Mouse (Mus musculus) duodenum, adult 2 months (tissue): ENCODE results near the gene Fuk. TPM values are rescaled to one million over a fixed set of nuclear protein-coding genes. Genes with fewer than 3 reads are reported as not detected.

Experiments used
- polyA plus RNA-seq: library from polyadenylated mRNA; depleted of rRNA; stranded (reverse); fragments of >200 nt; gene quantifications from 2 replicates; pipeline ENCODE4 v1.2.3, GENCODE M21; 2012; ENCODE audit warnings: low replicate concordance; rRNA removed

Fuk gene
- polyA plus RNA-seq, result 21.9 and 35.1 TPM in 2 replicates

DNA sequence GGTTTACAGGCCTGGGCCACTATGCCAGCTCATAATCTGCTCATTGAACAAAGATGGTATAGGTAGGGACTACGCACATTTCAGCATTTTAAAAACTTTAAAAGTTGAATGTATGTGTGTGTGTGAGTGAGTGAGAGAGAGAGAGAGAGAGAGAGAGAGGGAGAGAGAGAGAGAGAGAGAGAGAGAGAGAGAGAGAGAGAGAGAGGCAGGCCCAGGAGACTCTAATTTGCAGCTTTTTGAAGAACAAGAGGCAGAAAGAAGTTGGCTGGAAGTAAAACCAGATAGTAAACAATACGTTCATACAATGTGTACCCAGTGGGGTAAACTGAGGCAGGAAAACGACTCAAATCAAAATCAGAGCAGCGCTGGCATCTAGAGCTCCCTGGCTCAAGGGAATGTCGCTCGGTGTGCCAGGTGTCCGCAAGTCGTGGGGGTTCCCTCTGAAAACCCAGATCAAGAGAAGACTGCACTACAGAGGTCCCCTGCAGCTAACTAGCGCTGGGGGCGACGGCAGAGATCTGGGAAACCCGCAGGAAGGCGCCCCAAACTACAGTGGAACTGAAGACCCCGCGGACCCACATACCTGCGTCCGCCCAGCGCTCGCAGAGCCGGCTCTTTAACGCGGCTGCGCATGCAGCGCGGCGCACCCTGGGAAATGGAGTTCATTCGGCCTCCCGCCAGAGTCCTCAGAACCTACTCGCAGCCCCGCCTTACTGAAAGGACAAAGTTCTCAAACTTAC lies at the start of gene Fuk:
Fuk (minus strand) TSS at position 650 of the 740 bp plus-strand sequence.

DNA sequence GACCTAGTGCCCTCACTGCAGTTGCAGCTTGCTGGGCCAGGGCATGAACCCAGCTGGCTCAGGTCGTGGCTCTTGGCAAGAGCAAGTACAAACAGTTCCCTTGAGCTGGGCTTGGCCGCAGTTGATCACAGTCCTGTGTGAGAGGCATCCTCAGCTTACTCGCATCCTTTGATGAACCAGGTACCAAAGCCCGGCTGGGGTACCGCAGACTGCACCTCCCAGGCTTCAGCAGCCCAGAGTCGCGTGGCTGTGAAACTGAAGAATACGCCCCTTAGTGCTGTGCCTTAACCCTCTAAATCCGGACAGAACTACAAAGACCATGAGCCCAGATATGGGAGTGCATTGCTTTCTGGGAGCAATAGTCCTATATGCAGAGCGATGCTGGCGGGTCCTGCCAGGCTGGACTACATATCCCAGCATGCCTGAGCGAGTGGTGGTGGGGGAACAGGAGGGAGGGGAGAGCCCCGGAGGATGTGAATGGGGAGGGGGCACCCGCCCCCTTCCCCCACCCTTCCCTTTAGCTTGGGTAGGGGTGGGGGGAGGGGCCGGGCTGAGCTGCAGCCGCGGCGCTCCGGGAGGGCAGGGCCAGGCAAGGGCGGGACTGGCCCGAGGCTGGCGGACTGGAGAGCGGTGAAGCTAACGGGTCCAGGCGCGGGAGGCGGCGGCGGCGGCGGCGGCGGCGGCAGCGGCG lies 17.2 kb upstream of the Fuk start, which contains the start of gene St3gal2:
St3gal2 (plus strand) TSS at position 582 of the 691 bp plus-strand sequence.

DNA sequence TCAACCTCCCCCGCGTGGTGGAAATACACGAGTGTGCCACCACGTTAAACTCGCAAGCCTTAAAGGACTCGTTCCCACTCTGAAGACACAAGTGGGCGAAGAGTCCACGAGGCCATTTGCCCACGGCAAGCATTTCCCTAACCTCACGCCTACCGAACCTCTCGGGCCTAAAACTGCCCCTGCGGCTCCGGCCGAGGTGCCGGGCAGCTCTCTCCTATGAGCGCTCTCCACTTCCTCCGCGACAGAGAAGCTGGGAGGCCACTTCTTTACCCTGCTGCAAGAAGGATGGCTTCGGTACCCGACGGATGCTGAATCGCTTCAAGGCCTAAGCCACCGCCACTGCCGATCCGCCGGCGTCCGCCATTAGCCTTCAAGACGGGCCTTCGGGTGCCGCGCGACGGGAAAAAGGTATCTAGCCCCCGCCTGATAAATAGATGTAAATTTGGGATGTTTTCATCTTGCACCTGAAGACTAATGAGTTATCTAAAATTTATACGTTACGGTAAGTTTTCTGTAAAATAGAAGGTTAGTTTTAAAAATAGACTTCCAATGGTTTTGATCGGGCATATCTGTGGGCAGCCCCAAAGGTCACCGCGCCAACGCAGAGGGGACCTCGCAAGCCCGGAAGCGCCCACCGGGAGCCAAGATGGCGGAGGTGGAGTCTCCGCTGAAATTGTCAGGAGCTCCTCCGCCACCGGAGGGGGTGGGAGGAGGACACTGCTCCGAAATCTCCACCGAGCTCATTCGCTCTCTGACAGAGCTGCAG lies 55.7 kb downstream of the Fuk start, which contains the start of the genes Cog4 and Sf3b3:
Cog4 (plus strand) TSS at position 196 of the 766 bp plus-strand sequence.
Sf3b3 (minus strand) TSS at position 383 of the 766 bp plus-strand sequence.

Other genes with a start within 250 kb of the Fuk start
- 15.4 and 29.1 TPM in 2 replicates for gene Mtss1l, start 181.0 kb downstream of the Fuk start, polyA plus RNA-seq
- 18.2 and 27.3 TPM in 2 replicates for gene Il34, start 96.6 kb downstream of the Fuk start, polyA plus RNA-seq
- gene Cog4, start 55.9 kb downstream of the Fuk start, polyA plus RNA-seq, result 15.1 and 20.0 TPM in 2 replicates
- gene Sf3b3, start 55.7 kb downstream of the Fuk start, polyA plus RNA-seq, result 7.9 and 12.4 TPM in 2 replicates
- 3.6 and 5.6 TPM in 2 replicates for gene St3gal2, start 17.4 kb upstream of the Fuk start, polyA plus RNA-seq
- gene Ddx19a, start 95.3 kb upstream of the Fuk start, polyA plus RNA-seq, result 4.9 and 13.8 TPM in 2 replicates
- 0.46 and 1.3 TPM in 2 replicates for gene Ddx19b, start 129.3 kb upstream of the Fuk start, polyA plus RNA-seq
- gene Aars, start 130.7 kb upstream of the Fuk start, polyA plus RNA-seq, result 14.0 and 14.7 TPM in 2 replicates
- 17.3 and 43.6 TPM in 2 replicates for gene Exosc6, start 153.9 kb upstream of the Fuk start, polyA plus RNA-seq
- gene Clec18a, start 189.9 kb upstream of the Fuk start, polyA plus RNA-seq, result not detected in 2 replicates
- 0.72 and 5.9 TPM in 2 replicates for gene Pdpr, start 192.1 kb upstream of the Fuk start, polyA plus RNA-seq